Mouse (Mus musculus): ENCODE measurements at regions not wholly inside any gene's neighbourhood (a gene's known extent, or its start where the extent isn't known, plus 50 kb on each side); places are given as distances from the start of the nearest gene placed in this dataset.
A peak's percentile ranks its signal among the peaks of the same experiment; 100 is the strongest.

- DNase-seq (ENCODE audit: low spot score in 2 of 2): no peak
Measured at GRCm38 (mm10) chr14:98834316-98834715, 159.8 kb downstream of the Rpl36a-ps1 start.

- DNase-seq (ENCODE audit: low spot score in 2 of 2): no peak
Measured at GRCm38 (mm10) chr14:98833230-98833999, 160.7 kb downstream of the Rpl36a-ps1 start.

GRCm38 (mm10) chr14:98832401-98832800, 161.7 kb downstream of the Rpl36a-ps1 start:
- no peak for DNase-seq (ENCODE audit: low spot score in 2 of 2)

GRCm38 (mm10) chr14:98829958-98830633, 164.0 kb downstream of the Rpl36a-ps1 start:
- DNase-seq (ENCODE audit: low spot score in 2 of 2): no peak

GRCm38 (mm10) chr14:98827490-98827889, 166.6 kb downstream of the Rpl36a-ps1 start:
- DNase-seq (ENCODE audit: low spot score in 2 of 2): no peak

- DNase-seq (ENCODE audit: low spot score in 2 of 2): no peak
Measured at GRCm38 (mm10) chr14:98813657-98814056, 180.5 kb downstream of the Rpl36a-ps1 start.

- peak in 1 of 2 experiments; percentile 15 for DNase-seq (ENCODE audit: low spot score in 2 of 2)
Measured at GRCm38 (mm10) chr14:98810259-98811042, 183.7 kb downstream of the Rpl36a-ps1 start.

GRCm38 (mm10) chr14:98808117-98808516, 186.0 kb downstream of the Rpl36a-ps1 start:
- no peak for DNase-seq (ENCODE audit: low spot score in 2 of 2)

GRCm38 (mm10) chr14:98805066-98805465, 189.1 kb downstream of the Rpl36a-ps1 start:
- DNase-seq (ENCODE audit: low spot score in 2 of 2): no peak

GRCm38 (mm10) chr14:98801293-98801692, 192.8 kb downstream of the Rpl36a-ps1 start:
- no peak for DNase-seq (ENCODE audit: low spot score in 2 of 2)

GRCm38 (mm10) chr14:98791970-98792369, 202.1 kb downstream of the Rpl36a-ps1 start:
- no peak for DNase-seq (ENCODE audit: low spot score in 2 of 2)

GRCm38 (mm10) chr14:98791232-98791906, 202.7 kb downstream of the Rpl36a-ps1 start:
- no peak for DNase-seq (ENCODE audit: low spot score in 2 of 2)

- DNase-seq (ENCODE audit: low spot score in 2 of 2): no peak
Measured at GRCm38 (mm10) chr14:98789794-98790193, 204.3 kb downstream of the Rpl36a-ps1 start.

- DNase-seq (ENCODE audit: low spot score in 2 of 2): no peak
Measured at GRCm38 (mm10) chr14:98781711-98782110, 212.4 kb downstream of the Rpl36a-ps1 start.

GRCm38 (mm10) chr14:98772080-98772479, 222.0 kb downstream of the Rpl36a-ps1 start:
- DNase-seq (ENCODE audit: low spot score in 2 of 2): no peak

GRCm38 (mm10) chr14:98768845-98769244, 225.3 kb downstream of the Rpl36a-ps1 start:
- no peak for DNase-seq (ENCODE audit: low spot score in 2 of 2)

GRCm38 (mm10) chr14:98767481-98767880, 226.6 kb downstream of the Rpl36a-ps1 start:
- no peak for DNase-seq (ENCODE audit: low spot score in 2 of 2)

- DNase-seq (ENCODE audit: low spot score in 2 of 2): no peak
Measured at GRCm38 (mm10) chr14:98765358-98765757, 228.8 kb downstream of the Rpl36a-ps1 start.

- DNase-seq (ENCODE audit: low spot score in 2 of 2): no peak
Measured at GRCm38 (mm10) chr14:98750766-98751165, 243.4 kb downstream of the Rpl36a-ps1 start.

GRCm38 (mm10) chr14:98749086-98750027, 244.8 kb downstream of the Rpl36a-ps1 start:
- no peak for DNase-seq (ENCODE audit: low spot score in 2 of 2)

Measured in gastrocnemius, postnatal 4 days (tissue).